Mouse (Mus musculus) ES-Bruce4 (cell line): ENCODE measurements around the gene Gps1.

ENCODE experiments used
- CTCF ChIP-seq: IDR thresholded peaks from one replicate; pipeline ENCODE4 v1.8.1; 2011; ENCODE audit warnings: low read depth, low read length
- EP300 ChIP-seq: IDR thresholded peaks from 2 replicates; pipeline ENCODE4 v1.6.1; 2011; ENCODE audit warnings: low read depth, low read length; ENCODE audit not compliant: insufficient read depth
- POLR2A ChIP-seq: IDR thresholded peaks from one replicate; pipeline ENCODE4 v1.8.1; 2011; ENCODE audit warnings: low read length; ENCODE audit not compliant: insufficient read depth

DNA sequence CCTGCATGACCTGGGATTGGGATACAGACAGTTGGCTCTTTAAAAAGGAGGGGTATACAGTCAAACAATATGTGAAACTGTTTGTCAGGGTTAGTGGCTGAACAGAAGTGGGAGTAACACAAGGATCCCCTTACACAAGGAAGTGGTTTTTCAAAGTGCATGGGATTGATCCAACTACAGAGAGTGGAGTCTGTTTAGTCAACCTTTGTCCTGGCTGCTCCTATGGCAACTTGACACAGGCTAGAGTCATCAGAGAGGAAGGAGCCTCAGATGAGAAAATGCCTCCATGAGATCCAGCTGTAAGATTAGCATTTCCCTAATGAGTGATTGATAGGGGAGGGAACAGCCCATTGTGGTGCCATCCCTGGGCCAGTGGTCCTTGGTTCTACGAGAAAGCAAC, 15.9 kb upstream of the Gps1 start:
- no peak for TF ChIP-seq EP300
- no peak for TF ChIP-seq CTCF
- TF ChIP-seq POLR2A, result no peak
